In the genomic region with DNA sequence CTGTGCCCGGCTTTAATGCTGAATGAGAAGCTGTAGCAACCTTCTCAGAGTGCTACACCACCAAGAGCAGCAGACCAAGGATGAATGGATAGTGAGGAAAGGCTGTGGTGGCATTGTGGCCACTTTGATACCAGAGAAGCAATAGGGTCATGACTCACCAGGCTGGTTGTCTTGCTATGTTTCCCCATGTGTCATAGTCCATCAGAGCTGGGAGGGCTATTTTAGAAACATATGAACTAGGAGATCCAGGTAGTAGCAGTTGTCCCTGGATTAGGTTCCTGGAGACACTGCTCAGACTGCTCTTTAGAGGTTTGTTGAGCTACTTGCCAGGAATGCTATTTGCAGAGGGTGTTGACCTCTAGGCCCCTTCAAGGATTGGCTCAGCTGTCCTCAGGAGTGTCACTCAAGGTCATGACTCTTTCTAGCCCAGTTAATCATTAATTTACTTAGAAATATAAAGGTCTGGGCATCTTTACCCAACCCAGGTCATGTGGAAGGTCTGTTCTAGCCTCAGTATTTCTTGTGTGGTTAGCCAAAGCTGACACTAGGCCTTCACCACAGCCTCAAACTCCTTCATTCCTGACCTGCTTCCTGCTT, we compare ENCODE assay signal across 19 mouse cellular contexts. TPM values are rescaled to one million over a fixed set of nuclear protein-coding genes. Genes with fewer than 3 reads are reported as not detected.
DNase-seq lines count a peak whose midpoint lies in the region; ATAC-seq and TF ChIP-seq lines count a peak whose summit lies in the region.
"Had no signal": no experiment of that assay in that cellular context is flagged by ENCODE, and none has a peak within 500 bp of the region (broad histone marks: within the 10 kb centered on the region; RNA-seq: fewer than 3 reads in every experiment).

No protein-coding gene starts in this region.

- in situ Hi-C loops in Patski (cut with MboI; ENCODE audit: low pct_unique_long_range_greater_than_20kb): no loop called here

- POLR2A ChIA-PET in Patski (lab: Charles Lee): interaction anchor here (0.6 kb wide), 1 partner anchor 392 kb away, joined by 4 read pairs; no protein-coding TSS in a partner anchor

- H3K4me1 ChIP-seq in kidney, embryonic 15.5 days: no peaks in the 10 kb centered on the region
- H3K4me1 ChIP-seq in liver, postnatal 0 days (ENCODE audit: insufficient read depth): peaks cover 6% of the 10 kb centered on the region; the same call in 1 of the 2 replicates
- H3K4me1 ChIP-seq: embryonic facial prominence, embryonic 15.5 days; forebrain, embryonic 10.5 days; heart, embryonic 15.5 days; hindbrain, embryonic 10.5 days; limb, embryonic 13.5 days had no signal

- H3K4me3 ChIP-seq in kidney, embryonic 15.5 days (replicated peaks): no peak overlapping the region
- H3K4me3 ChIP-seq in liver, postnatal 0 days (ENCODE audit: low read depth, low read length): no peak overlapping the region
- H3K4me3 ChIP-seq: embryonic facial prominence, embryonic 15.5 days; forebrain, embryonic 10.5 days; heart, adult 2 months; heart, embryonic 15.5 days; hindbrain, embryonic 10.5 days; limb, embryonic 13.5 days had no signal

- H3K9ac ChIP-seq in kidney, embryonic 15.5 days: no peak overlapping the region
- H3K9ac ChIP-seq in liver, postnatal 0 days (replicated peaks): no peak overlapping the region
- H3K9ac ChIP-seq: embryonic facial prominence, embryonic 15.5 days; heart, embryonic 15.5 days; limb, embryonic 13.5 days had no signal

- ATAC-seq in kidney, embryonic 15.5 days (replicated peaks; ENCODE audit: low FRiP score): no peak
- ATAC-seq in Patski: peak; percentile 39
- ATAC-seq in liver, postnatal 0 days: peak; percentile 87
- ATAC-seq: CD4-positive, CD25-positive, alpha-beta regulatory T cell, adult 4 months had no signal

- intact Hi-C loops in left cerebral cortex, postnatal 14 days (cut with DNase I): loop anchor here (10.0 kb wide), 1 partner anchor 635 kb away; no protein-coding TSS in a partner anchor
- intact Hi-C loops in left cerebral cortex, postnatal 25 days (cut with DNase I): no loop called here

- no peaks in the 10 kb centered on the region for H3K9me3 ChIP-seq in kidney, embryonic 15.5 days (replicated peaks)
- no peaks in the 10 kb centered on the region for H3K9me3 ChIP-seq in liver, postnatal 0 days (ENCODE audit: low read length)
- H3K9me3 ChIP-seq: embryonic facial prominence, embryonic 15.5 days; forebrain, embryonic 10.5 days; G1E; heart, embryonic 15.5 days; hindbrain, embryonic 10.5 days; limb, embryonic 13.5 days had no signal

- TF ChIP-seq EP300 in liver, postnatal 0 days (IDR thresholded peaks at IDR 0.05; ENCODE audit: low read depth): no peak

- DNase-seq in kidney, adult 18-20 months: peak; percentile 10
- DNase-seq in 3T3-L1 (ENCODE audit: low read depth, low spot score) (peak; percentile 39), Patski (ENCODE audit: low read depth, low spot score) (no peak)
- peak; percentile 21 for DNase-seq in liver, postnatal 0 days
- no peak for DNase-seq in left cerebral cortex, postnatal 14 days (ENCODE audit: low spot score in 2 of 2)
- no peak for DNase-seq in left cerebral cortex, postnatal 25 days (ENCODE audit: low spot score in 2 of 2)
- DNase-seq: cerebellum, postnatal 10 days; embryo, embryonic 11 days; gastrocnemius, postnatal 14 days; heart, adult 2 months; midbrain, embryonic 14.5 days had no signal

- H3K27me3 ChIP-seq in kidney, embryonic 15.5 days: no peaks in the 10 kb centered on the region
- H3K27me3 ChIP-seq in Patski: peaks cover 7% of the 10 kb centered on the region
- H3K27me3 ChIP-seq in liver, postnatal 0 days (ENCODE audit: insufficient read depth, low read length): no peaks in the 10 kb centered on the region
- H3K27me3 ChIP-seq: embryonic facial prominence, embryonic 15.5 days; heart, embryonic 15.5 days; limb, embryonic 13.5 days had no signal

- no peak overlapping the region for H3K4me2 ChIP-seq in kidney, embryonic 15.5 days
- H3K4me2 ChIP-seq in liver, postnatal 0 days (ENCODE audit: low read depth, low read length): no peak overlapping the region; the same call in 1 of the 2 replicates
- H3K4me2 ChIP-seq: embryonic facial prominence, embryonic 15.5 days; heart, embryonic 15.5 days; limb, embryonic 13.5 days had no signal

- 83% methylated on average over 1 of the region's 1 CpGs for WGBS in kidney, embryonic 15.5 days
- WGBS in liver, postnatal 0 days (ENCODE audit: insufficient replicate concordance): 52% methylated on average over 1 of the region's 1 CpGs

- H3K27ac ChIP-seq in kidney, embryonic 15.5 days: no peak overlapping the region
- peak overlapping the region; percentile 55; the same call in 1 of the 2 replicates for H3K27ac ChIP-seq in liver, postnatal 0 days (ENCODE audit: low read depth)
- H3K27ac ChIP-seq: embryonic facial prominence, embryonic 15.5 days; forebrain, embryonic 10.5 days; heart, adult 2 months; heart, embryonic 15.5 days; hindbrain, embryonic 10.5 days; limb, embryonic 13.5 days had no signal

- H3K36me3 ChIP-seq in kidney, embryonic 15.5 days: no peaks in the 10 kb centered on the region
- no peaks in the 10 kb centered on the region for H3K36me3 ChIP-seq in liver, postnatal 0 days (replicated peaks; ENCODE audit: insufficient read depth, low read length)
- H3K36me3 ChIP-seq: embryonic facial prominence, embryonic 15.5 days; forebrain, embryonic 10.5 days; G1E; heart, embryonic 15.5 days; hindbrain, embryonic 10.5 days; limb, embryonic 13.5 days had no signal

- TF ChIP-seq CTCF in Patski (IDR thresholded peaks at IDR 0.05): no peak
- no peak for TF ChIP-seq CTCF in liver, postnatal 0 days (IDR thresholded peaks at IDR 0.05; ENCODE audit: low read depth)

- CTCF ChIA-PET in Patski (lab: Charles Lee): interaction anchor here (1.6 kb wide), 1 partner anchor 527 kb away, joined by 3 read pairs; no protein-coding TSS in a partner anchor

RNA-seq across cellular contexts. Expression of a gene that starts 39.2 kb away (rescaled TPM):
- 37.4 and 40.6 TPM in 2 replicates for polyA plus RNA-seq in kidney, embryonic 15.5 days (2015; fragmentation: Nextera tagmentation; extraction: Ambion mirVana)
- polyA plus RNA-seq in Patski (2021): 16.3 TPM
- polyA plus RNA-seq in liver, postnatal 0 days (2015; fragmentation: Nextera tagmentation; extraction: Ambion mirVana): 26.0 and 26.3 TPM in 2 replicates
- total RNA-seq in left cerebral cortex, postnatal 14 days (2021): 10 to 100 TPM; 20.6 TPM
- total RNA-seq in left cerebral cortex, postnatal 25 days (2021): 10 to 100 TPM; 18.4 to 19.5 TPM

Comparison
In these comparisons a context has a peak if more than half of its experiments do, and no peak if none do; other contexts are left out.
1. DNase-seq: peak in kidney, adult 18-20 months (single experiment), 3T3-L1 (single experiment) and liver, postnatal 0 days (single experiment); none in Patski (single experiment), left cerebral cortex, postnatal 14 days (0 of 2) and left cerebral cortex, postnatal 25 days (0 of 2).